Mouse (Mus musculus) cerebellum, adult 2 months (tissue): ENCODE measurements at regions not wholly inside any gene's neighbourhood (a gene's known extent, or its start where the extent isn't known, plus 50 kb on each side); places are given as distances from the start of the nearest gene placed in this dataset.

ENCODE experiments used
- DNase-seq, 2 experiments: peaks; one replicate each; pipeline ENCODE4 v3.0.0; 2021
- H3K27ac ChIP-seq: fragments of 200-500 bp; 2 replicates; pipeline ENCODE4 v1.5.1; 2012; ENCODE audit warnings: low read length, control low read depth, inconsistent platforms; ENCODE audit not compliant: insufficient read depth
- H3K27me3 ChIP-seq: fragments of 200-500 bp; 2 replicates; pipeline ENCODE4 v1.6.1; 2012; ENCODE audit warnings: inconsistent platforms, mild to moderate bottlenecking, low read length, moderate library complexity; ENCODE audit not compliant: control insufficient read depth, insufficient read depth
- H3K4me1 ChIP-seq: fragments of 200-500 bp; 2 replicates; pipeline ENCODE4 v1.6.1; 2011; ENCODE audit warnings: low read length; ENCODE audit not compliant: control insufficient read depth, insufficient read depth
- H3K4me3 ChIP-seq: fragments of 200-500 bp; replicated peaks from 2 replicates; pipeline ENCODE3; 2011; ENCODE audit warnings: mild to moderate bottlenecking, low read depth, low read length, control low read depth; ENCODE audit not compliant: insufficient read depth
- CTCF ChIP-seq: fragments of 200-500 bp; IDR thresholded peaks from 2 replicates; pipeline ENCODE4 v1.5.1; 2011; ENCODE audit warnings: low read depth, mild to moderate bottlenecking, control low read depth, low read length, moderate library complexity, borderline replicate concordance; ENCODE audit not compliant: insufficient read depth
- POLR2A ChIP-seq: fragments of 200-500 bp; IDR thresholded peaks from 2 replicates; pipeline ENCODE4 v1.6.1; 2011; ENCODE audit warnings: low read length, control low read depth, borderline replicate concordance; ENCODE audit not compliant: insufficient read depth
- WGBS: fragments of 180-500 bp; shearing (Covaris S2); methylation state at CpG from one replicate; pipeline ENCODE4 v1.1.7; 2018; 5-methylcytosine and 5-hydroxymethylcytosine counted together

DNA sequence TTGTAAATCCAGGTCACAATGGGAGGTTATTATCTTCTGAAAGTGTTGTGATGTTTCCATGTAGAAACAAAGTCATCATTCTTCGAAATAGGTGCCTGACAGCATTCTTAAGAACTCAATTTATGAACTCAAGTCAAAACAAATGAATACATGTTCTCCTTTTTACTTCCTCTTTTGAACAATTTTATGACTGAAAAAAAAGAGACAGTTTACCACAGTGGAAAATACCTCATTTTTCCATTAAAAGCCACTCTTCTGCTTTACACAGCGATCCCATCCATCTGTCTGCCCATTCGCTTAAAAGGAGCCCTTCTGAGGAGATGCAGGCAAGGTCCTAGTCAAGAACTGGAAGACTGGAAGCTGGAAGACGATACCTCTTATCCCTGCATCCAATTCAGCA is 169.5 kb downstream of the Hlx start:
- WGBS, result 92% methylated on average over 4 of the region's 4 CpGs
- TF ChIP-seq CTCF (no peak), POLR2A (no peak)
- no peak for DNase-seq

DNA sequence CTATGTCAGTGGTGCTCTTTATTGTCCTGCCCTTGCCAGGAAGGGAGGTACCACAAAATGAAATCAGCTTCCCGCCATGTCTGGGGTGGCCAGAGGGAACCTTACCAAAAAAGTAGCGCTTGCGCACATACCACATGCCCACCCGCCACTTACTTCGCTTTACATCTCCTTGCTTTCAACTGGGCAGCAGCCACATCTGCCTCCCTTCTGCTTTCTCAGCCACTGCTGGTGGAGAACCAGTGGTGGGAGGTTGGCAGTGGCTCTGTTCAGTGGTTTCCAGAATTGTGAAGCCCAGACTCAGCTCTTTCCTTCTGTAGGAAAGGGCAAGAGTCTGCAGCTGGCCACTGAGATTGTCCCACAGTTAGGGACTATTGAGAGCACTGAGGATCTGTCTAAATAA is 170.2 kb downstream of the Hlx start:
- H3K27me3 ChIP-seq, result no peaks in the 10 kb centered on the region
- WGBS, result 96% methylated on average over 5 of the region's 5 CpGs
- H3K4me1 ChIP-seq, result no peaks in the 10 kb centered on the region
- H3K4me3 ChIP-seq, result no peak overlapping the region
- TF ChIP-seq CTCF (no peak), POLR2A (no peak)
- DNase-seq, result no peak
- no peak overlapping the region for H3K27ac ChIP-seq

More for the DNA sequence above, 169.5 kb downstream of the Hlx start:
- H3K4me3 ChIP-seq, result no peak overlapping the region
- H3K4me1 ChIP-seq, result no peaks in the 10 kb centered on the region
- no peak overlapping the region for H3K27ac ChIP-seq
- no peaks in the 10 kb centered on the region for H3K27me3 ChIP-seq

DNA sequence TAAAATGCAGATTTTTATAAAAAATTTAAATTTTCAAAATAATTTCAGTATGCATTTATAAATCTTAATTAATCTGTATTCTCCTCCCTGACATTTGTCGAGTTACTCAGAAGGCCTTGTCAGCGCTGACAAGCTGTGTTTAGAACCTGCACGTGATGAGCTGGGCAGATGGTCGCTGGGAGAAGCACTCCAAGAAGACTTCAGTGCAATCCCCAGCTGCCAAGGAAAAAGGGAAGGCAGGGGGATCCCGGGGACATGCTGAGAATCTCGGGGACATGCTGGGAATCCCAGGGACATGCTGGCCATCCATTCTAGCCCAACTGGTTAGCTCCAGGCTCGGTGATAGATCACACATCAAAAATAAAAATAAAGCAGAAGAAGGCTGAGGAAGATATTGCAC is 172.9 kb downstream of the Hlx start:
- no peak for DNase-seq
- no peaks in the 10 kb centered on the region for H3K27me3 ChIP-seq
- H3K4me1 ChIP-seq, result no peaks in the 10 kb centered on the region
- H3K27ac ChIP-seq, result no peak overlapping the region
- H3K4me3 ChIP-seq, result no peak overlapping the region
- 13% methylated on average over 7 of the region's 7 CpGs for WGBS
- TF ChIP-seq POLR2A (no peak), CTCF (no peak)

DNA sequence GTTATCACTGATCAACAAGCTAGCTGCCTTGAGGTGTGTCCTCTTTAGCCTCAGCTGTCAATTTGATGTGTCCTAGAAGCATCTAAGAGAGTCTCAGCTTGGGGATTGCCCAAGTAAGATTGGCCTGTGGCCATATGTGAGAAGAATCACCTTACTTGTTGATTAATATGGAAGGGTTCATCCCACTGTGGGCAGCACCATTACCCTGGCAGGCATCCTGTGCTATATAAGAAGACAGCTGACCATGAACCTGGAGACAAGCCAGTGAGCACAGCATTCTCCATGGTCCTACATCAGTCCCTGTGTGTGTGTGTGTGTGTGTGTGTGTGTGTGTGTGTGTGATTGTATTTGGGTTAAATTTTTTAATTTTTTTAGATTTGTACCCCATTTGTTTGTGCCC is 178.6 kb downstream of the Hlx start:
- H3K4me3 ChIP-seq, result no peak overlapping the region
- no peaks in the 10 kb centered on the region for H3K27me3 ChIP-seq
- no peaks in the 10 kb centered on the region for H3K4me1 ChIP-seq
- TF ChIP-seq CTCF (no peak), POLR2A (no peak)
- no peak overlapping the region for H3K27ac ChIP-seq
- DNase-seq, result no peak

DNA sequence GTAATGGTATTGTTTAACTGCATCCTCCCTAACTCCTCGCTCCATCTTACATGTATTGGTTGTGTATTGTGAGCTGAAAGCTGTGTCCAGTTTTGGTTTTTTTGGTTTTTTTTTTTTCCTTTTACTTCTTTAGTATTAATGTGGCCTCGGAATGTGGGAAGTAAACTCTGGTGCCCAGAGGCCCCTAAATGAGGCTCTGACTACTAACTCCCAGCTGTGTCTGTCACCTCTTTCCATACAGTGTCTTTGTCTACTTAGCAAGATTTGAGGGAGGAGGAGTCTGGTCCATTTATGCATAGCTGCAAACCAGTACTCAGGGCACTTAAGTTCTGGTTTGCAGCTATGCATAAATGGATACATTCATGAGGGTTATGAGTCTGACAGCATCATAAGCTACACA is 181.9 kb downstream of the Hlx start:
- WGBS, result 92% methylated on average over 2 of the region's 2 CpGs
- H3K27ac ChIP-seq, result no peak overlapping the region

DNA sequence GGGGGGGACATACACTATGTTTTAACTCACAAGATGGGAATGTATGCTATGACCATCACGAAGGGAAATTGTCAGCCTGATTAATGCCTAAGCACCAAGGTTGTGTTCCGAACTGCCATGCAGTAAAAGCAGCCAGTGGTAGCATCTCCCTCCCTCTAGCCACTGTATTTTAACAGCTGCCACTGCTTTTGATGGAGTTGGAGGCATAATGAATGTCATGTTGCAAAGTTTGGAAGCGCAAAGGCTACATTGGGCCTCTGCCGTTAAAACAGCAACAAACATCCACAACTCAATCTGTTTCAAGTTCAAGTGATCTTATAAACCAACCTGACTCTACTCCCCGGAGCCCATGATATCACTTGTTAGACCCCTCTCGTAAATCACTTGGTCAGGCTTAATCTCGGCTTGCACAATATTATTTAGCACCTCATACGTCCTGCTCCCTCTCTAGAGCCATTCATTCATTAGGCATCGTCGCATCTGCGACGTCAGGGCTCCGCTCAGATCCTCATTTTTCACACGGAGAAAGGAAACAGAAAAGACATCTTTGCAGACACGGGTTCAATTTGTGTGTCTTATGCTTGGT is 184.7 kb downstream of the Hlx start:
- H3K27ac ChIP-seq, result no peak overlapping the region
- 93% methylated on average over 15 of the region's 15 CpGs for WGBS
- no peaks in the 10 kb centered on the region for H3K4me1 ChIP-seq
- no peak overlapping the region for H3K4me3 ChIP-seq
- TF ChIP-seq CTCF (no peak), POLR2A (no peak)
- no peak for DNase-seq
- H3K27me3 ChIP-seq, result no peaks in the 10 kb centered on the region

More for the DNA sequence above, 181.9 kb downstream of the Hlx start:
- TF ChIP-seq POLR2A, result no peak
- no peak for TF ChIP-seq CTCF
- DNase-seq, result no peak
- H3K27me3 ChIP-seq, result no peaks in the 10 kb centered on the region
- no peak overlapping the region for H3K4me3 ChIP-seq
- H3K4me1 ChIP-seq, result no peaks in the 10 kb centered on the region

DNA sequence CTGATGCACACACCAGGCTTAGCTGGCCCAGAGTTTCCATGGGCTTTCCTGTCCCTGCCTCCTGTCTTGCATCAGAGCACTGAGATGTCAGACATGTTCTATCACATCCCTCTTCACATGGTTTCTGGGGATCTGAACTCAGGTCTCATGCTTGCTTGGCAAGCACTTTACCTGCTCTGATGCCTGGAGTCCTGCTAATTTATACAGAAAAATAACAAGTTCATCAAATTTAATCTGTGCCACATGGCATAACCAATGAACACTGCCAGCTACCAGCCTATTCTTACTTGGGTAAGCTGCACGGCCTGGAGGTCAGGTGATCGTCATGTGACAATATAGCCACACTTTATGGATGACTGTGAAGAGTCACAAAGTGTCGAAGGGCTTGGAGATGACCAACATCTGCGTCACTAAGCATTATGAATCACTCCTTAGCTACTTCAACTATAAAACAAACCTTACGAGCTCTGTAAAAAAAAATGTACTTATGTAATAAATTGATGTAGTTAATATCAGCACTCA is 186.2 kb downstream of the Hlx start:
- 90% methylated on average over 5 of the region's 5 CpGs for WGBS
- H3K4me3 ChIP-seq, result no peak overlapping the region
- H3K27me3 ChIP-seq, result no peaks in the 10 kb centered on the region
- TF ChIP-seq POLR2A, result no peak
- no peak for TF ChIP-seq CTCF
- H3K4me1 ChIP-seq, result no peaks in the 10 kb centered on the region
- H3K27ac ChIP-seq, result no peak overlapping the region
- no peak for DNase-seq

DNA sequence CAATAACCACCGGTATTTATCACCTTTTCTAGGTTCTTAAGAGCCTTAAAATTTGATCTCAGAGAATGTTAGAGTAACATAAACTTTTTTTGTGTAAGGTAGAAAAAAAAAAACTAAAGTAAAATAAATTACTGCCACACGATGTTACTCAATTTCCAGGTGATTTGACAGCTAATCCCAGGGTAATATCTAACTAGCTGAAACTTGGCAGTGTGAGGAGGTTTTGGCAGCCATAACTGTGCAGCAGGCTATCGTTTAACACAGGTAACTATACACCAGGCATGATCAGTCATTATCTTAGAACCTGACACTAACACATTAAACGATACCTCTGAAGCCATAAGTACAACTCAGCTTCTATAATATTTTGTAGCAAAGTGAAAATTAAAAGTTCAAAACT is 187.3 kb downstream of the Hlx start:
- Histone ChIP-seq H3K4me1 (no peaks in the 10 kb centered on the region), H3K27me3 (no peaks in the 10 kb centered on the region), H3K4me3 (no peak overlapping the region), H3K27ac (no peak overlapping the region)
- no peak for TF ChIP-seq CTCF
- DNase-seq, result no peak
- WGBS, result 48% methylated on average over 4 of the region's 4 CpGs
